Mouse (Mus musculus) adrenal gland, adult 2 months (tissue): ENCODE results near the gene Atf6b. TPM values are rescaled to one million over a fixed set of nuclear protein-coding genes. Genes with fewer than 3 reads are reported as not detected.
A peak's percentile ranks its signal among the peaks of the same experiment; 100 is the strongest.

ENCODE experiments used
- DNase-seq: peaks from one replicate; pipeline ENCODE4 v3.0.0; 2021
- polyA plus RNA-seq: library from polyadenylated mRNA; depleted of rRNA; stranded (reverse); fragments of >200 nt; gene quantifications from 2 replicates; pipeline ENCODE4 v1.2.3, GENCODE M21; 2012
- total RNA-seq, 2 experiments: library from RNA; stranded (reverse); gene quantifications; 2 replicates each; pipeline ENCODE4 v1.2.3; 2021

Gene Atf6b
- total and polyA plus RNA-seq, 3 experiments: 44.1 to 118 (median 53.2) TPM

DNA sequence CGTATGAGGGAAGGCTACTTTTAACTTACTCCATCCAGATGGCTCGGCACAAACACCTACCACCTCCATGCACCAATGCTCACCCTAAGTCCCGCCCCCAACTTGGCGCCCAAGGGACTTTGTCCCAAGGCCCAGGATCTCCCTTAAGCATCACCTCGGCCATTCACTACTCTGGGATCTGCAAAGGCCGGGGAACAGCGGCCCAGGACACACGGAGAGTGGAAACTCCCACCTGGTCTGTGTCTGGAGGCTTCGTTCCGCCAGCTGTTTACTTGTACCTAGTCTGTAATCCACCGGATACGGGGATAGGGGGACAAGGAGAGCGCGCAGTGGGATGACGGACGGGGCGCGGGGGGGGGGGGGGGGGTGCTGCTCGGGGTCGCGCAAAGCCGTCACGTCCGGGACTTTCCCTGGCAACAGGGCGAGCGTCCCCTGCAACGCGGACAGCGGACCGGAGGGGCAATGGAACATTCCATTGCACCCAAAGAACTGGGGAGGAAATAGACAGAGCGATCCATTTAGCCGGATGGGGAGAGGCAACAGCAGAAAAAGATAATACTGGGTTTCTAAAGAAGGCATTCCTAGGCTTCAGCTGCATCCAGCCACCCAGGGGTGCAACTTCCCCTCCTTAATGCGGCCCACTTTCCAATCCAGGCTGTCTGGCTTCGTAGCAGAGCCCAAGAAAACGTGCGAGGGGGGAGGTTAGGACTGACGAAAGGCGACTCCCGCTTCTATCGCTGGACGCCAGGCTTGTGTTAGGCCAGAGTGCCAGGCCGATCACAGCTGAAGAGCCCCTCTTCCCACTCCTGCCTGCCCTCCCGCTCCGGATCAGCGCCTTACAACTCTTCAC is 19.6 kb upstream of the Atf6b start:
- peak; percentile 92 for DNase-seq

DNA sequence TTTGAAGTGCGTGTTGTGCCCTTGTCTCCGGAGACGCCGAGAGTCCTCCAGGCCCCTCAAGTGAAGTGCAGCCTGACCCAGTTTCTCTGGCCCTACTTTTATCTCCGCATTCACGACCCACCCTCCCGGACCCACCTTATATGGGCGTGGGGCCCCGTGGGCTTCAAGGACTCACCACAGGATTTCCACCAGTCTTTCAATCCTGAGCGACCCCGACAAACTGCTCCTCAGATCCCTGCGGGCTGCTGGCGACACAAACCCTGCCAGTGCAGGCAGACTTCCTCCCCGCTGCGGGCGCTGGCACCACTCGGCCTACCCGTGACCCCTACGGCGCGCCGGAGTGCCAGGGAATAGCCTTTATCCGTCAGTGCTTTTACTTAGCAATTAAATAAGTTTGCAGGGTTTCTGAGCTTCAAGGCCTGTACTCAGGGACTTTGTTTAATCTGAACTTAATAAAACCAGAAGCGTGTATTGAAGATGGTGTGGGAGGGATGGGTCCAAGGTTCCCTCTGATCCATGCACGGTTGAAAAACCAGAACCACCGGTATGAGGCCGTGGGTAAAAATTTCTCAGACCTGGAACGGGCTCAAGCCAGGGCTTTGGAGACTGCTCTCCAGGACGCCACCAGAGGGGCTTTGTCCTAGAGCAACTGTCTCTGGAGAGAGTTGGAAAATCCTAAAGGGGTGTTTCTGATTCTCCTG is 18.9 kb upstream of the Atf6b start, which contains the start of gene Ppt2:
Ppt2 (minus strand) TSS at position 568 of the 701 bp plus-strand sequence.
- DNase-seq: peak; percentile 86

DNA sequence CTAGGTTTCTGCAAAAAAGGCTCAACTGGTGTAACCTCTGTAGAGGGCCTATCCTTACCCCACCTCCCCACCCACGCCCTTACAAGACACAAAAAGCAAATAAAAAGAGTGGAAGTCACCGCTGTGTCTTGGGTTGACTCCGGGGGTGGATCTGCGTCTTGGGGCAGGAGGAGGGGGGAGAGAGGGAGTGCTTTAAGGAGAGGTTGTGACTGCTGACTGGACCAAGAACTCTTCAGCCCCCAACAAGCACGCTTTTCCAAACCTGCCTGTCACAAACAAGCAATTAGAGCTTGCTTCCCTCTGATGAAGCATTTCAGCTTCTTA is 18.3 kb upstream of the Atf6b start:
- no peak for DNase-seq

GRCm38 (mm10) chr17:34629221-34629751 is 17.7 kb upstream of the Atf6b start, which contains the start of gene Prrt1:
Prrt1 (plus strand) TSS chr17:34629533.
- DNase-seq: no peak

- no peak for DNase-seq
Observed at GRCm38 (mm10) chr17:34629796-34630603, 16.9 kb upstream of the Atf6b start.

GRCm38 (mm10) chr17:34630761-34631301 is 16.1 kb upstream of the Atf6b start:
- DNase-seq: no peak

DNA sequence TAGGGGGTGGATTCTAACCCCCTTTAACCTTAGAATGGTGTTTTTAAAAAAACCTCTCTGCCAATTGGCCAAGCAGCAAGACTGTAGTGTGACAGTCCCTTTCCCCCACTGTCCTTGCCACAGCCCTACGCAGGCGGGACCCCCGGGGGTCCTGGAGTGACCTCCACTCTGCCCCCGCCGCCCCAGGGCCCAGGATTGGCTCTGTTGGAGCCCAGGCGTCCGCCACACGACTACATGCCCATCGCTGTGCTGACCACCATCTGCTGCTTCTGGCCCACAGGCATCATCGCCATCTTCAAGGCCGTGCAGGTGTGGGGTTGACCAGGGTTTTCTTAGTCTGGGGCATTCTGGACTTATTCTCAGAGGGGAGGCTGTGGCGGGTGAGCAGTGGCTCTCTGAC is 15.3 kb upstream of the Atf6b start:
- no peak for DNase-seq

DNA sequence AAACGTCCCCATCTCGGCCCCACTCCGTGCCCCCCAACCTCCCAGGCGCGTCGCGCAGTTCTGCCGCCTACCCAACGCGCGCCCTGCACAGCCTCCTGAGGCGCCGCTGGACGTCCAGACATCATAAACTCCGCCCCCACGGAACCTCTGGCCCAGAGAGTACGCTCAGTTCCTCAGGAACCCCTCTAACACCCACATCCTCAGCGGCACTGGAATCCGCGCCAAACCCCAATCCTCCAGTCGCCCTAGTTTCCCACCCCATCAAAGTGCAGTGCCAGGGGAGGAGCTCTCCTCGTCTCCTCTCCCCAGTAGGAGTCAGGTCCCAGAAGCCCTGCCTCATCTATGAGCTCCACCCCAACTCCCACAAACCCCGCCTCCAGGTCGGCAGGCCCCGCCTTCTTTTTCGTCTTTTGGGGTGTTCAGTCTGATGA is 14.7 kb upstream of the Atf6b start:
- DNase-seq: peak; percentile 89

- DNase-seq: no peak
Observed at GRCm38 (mm10) chr17:34635671-34636070, 11.3 kb upstream of the Atf6b start.

- DNase-seq: no peak
Observed at GRCm38 (mm10) chr17:34637459-34637858, 9.5 kb upstream of the Atf6b start.

DNA sequence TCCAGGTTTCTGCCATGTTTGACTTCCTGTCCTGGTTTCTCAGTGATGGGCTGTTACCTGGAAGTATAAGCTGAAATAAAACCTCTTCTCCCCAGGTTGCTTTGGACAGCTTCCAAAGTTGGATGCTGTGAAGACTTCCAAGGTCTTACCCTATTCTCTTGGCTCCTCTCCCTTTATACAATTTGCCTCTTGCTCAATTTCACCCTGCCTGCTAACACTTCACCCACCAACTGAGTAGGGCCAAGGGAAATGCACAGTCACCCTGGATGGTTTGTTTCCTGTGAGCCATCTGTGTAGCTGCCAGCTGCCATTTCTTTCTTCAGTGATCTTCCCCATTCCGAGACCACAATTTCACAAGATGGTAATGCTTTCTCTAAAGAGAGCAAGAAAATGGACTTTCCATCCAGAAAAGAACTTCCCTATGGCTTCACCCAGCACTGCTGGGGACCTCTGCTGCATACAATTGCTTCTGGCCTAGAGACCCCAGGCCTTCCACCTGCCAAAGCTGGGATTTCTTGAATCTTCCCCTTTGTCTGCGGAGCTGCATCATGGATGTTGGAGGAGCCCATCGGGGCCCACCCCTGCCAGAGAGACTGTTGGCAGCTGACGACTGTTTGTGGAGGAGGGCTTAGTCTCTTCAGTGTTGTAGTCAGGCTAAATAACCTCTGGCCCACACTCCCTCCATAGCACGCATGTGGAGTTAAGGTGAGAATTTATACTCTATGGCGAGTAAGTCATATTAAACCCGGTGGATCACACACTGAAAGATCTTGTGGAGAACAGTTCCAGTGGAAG is 7.3 kb upstream of the Atf6b start:
- no peak for DNase-seq

GRCm38 (mm10) chr17:34640778-34641601 is 6.0 kb upstream of the Atf6b start:
- peak; percentile 43 for DNase-seq

- no peak for DNase-seq
Observed at GRCm38 (mm10) chr17:34641945-34642344, 5.0 kb upstream of the Atf6b start.

DNA sequence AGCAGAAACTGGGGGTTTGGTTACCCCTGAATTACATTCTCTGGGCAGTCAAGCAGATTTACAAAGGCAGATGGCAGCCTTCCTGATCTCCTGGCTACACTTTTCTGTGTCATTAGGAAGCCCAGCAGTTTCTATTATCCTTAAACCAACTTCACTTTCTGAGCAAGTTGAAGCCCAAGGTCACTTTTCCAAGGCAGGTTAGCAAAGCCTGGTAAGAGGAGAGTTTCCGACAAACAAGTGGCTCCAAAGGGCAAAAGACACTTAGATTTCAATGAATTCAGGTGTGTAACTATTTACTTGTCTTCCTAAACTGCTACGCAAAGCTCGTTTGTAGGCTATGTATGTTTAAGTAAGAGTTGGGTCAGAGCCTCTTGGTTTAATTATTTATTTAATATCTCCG is 3.6 kb upstream of the Atf6b start:
- no peak for DNase-seq

DNA sequence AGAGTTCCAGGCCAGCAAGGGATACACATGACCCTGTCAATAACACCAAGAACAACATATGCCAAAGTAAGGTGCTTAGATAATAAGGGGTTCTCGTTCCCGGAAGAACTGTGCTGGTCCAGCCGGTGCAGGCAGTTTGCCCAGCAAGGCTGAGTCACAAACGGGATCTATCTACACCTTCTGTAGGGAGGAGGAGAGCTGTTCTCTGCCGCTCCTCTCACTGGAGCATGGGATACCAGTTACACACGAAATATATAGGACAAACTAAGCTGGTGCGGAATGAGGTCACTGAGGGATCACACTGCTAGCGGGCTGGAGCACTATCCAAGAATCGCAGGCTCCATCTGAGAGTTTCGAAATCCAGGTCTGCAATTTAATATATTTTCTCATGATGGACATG is 3.0 kb upstream of the Atf6b start:
- no peak for DNase-seq

- DNase-seq: peak; percentile 96
Observed at GRCm38 (mm10) chr17:34644608-34645007, 2.3 kb upstream of the Atf6b start, which contains the start of gene Fkbpl. Fkbpl (plus strand) TSS chr17:34644764.

GRCm38 (mm10) chr17:34645256-34645829 is 1.6 kb upstream of the Atf6b start:
- no peak for DNase-seq

- DNase-seq: peak; percentile 15
Observed at GRCm38 (mm10) chr17:34645831-34646511, 975 bp upstream of the Atf6b start.
